Mouse (Mus musculus): Measurements from ENCODE around the gene Ttyh1. TPM values are rescaled to one million over a fixed set of nuclear protein-coding genes. Genes with fewer than 3 reads are reported as not detected.
A peak's percentile ranks its signal among the peaks of the same experiment; 100 is the strongest.

The Ttyh1 gene
- polyA plus RNA-seq, 1 experiment from 2014 or later = 66.6 TPM

DNA sequence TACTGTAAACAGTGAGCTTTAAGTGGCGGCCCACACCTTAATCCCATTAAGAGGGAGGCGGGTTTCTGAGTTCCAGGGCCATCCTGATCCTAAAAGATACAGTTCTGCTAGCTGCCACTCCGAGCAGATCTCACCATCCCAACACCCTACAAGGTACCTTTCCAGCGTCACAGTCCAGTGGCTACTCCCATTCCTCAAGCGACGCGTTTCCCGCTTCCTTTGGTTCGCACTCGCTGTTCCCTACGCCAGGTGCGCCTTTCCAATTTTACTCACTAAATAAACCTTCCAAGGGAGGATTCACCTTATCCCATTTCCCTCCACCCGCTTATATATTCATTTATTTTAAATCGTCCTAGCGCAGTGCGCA lies 17.2 kb downstream of the Ttyh1 start:
- no peak for DNase-seq (ENCODE audit: low spot score)

GRCm38 (mm10) chr7:4136771-4137531 lies 17.7 kb downstream of the Ttyh1 start, which contains the start of gene Leng8:
TSS of gene Leng8 (plus strand) at chr7:4137039.
- peak; percentile 98 for DNase-seq (ENCODE audit: low spot score)
- Histone ChIP-seq H3K9me3 (ENCODE audit: control insufficient read depth, low read length) (no peaks in the 10 kb centered on the region), H3K27me3 (ENCODE audit: control insufficient read depth, insufficient read depth, low read length) (no peaks in the 10 kb centered on the region), H3K4me2 (replicated peaks; ENCODE audit: low read depth, low read length) (peak within 1 kb of the TSS; percentile 78), H3K4me1 (replicated peaks; ENCODE audit: control insufficient read depth, insufficient read depth, low read length) (peaks cover 3% of the 10 kb centered on the region; the same call in 1 of the 2 replicates), H3K4me3 (ENCODE audit: low read depth, low read length) (peak within 1 kb of the TSS; percentile 50), H3K27ac (ENCODE audit: low read depth, low read length) (peak within 1 kb of the TSS; percentile 93), H3K36me3 (ENCODE audit: control insufficient read depth, insufficient read depth, low read length) (peaks cover 17% of the 10 kb centered on the region), H3K9ac (ENCODE audit: low read depth, low read length) (peak within 1 kb of the TSS; percentile 85)
- ATAC-seq (ENCODE audit: low FRiP score) = peak; percentile 99
- under 1% methylated on average over 69 of the region's 78 CpGs for WGBS

More for the DNA sequence above, 17.2 kb downstream of the Ttyh1 start:
- H3K4me1 ChIP-seq (replicated peaks; ENCODE audit: control insufficient read depth, insufficient read depth, low read length) = peaks cover 3% of the 10 kb centered on the region; the same call in 1 of the 2 replicates
- H3K27me3 ChIP-seq (ENCODE audit: control insufficient read depth, insufficient read depth, low read length) = no peaks in the 10 kb centered on the region
- peak overlapping the region; percentile 64 for H3K9ac ChIP-seq (ENCODE audit: low read depth, low read length)
- peaks cover 15% of the 10 kb centered on the region for H3K36me3 ChIP-seq (ENCODE audit: control insufficient read depth, insufficient read depth, low read length)
- H3K4me2 ChIP-seq (replicated peaks; ENCODE audit: low read depth, low read length) = peak overlapping the region; percentile 78
- peak overlapping the region; percentile 50 for H3K4me3 ChIP-seq (ENCODE audit: low read depth, low read length)
- ATAC-seq (ENCODE audit: low FRiP score) = peak; percentile 23
- peak overlapping the region; percentile 93 for H3K27ac ChIP-seq (ENCODE audit: low read depth, low read length)
- H3K9me3 ChIP-seq (ENCODE audit: control insufficient read depth, low read length) = no peaks in the 10 kb centered on the region
- WGBS = 0% methylated on average over 16 of the region's 16 CpGs

- WGBS = 47% methylated on average over 3 of the region's 3 CpGs
- Histone ChIP-seq H3K27ac (ENCODE audit: low read depth, low read length) (peak overlapping the region; percentile 93), H3K9ac (ENCODE audit: low read depth, low read length) (peak overlapping the region; percentile 85), H3K4me3 (ENCODE audit: low read depth, low read length) (peak overlapping the region; percentile 50), H3K4me1 (replicated peaks; ENCODE audit: control insufficient read depth, insufficient read depth, low read length) (peaks cover 3% of the 10 kb centered on the region; the same call in 1 of the 2 replicates), H3K36me3 (ENCODE audit: control insufficient read depth, insufficient read depth, low read length) (peaks cover 23% of the 10 kb centered on the region), H3K9me3 (ENCODE audit: control insufficient read depth, low read length) (no peaks in the 10 kb centered on the region), H3K27me3 (ENCODE audit: control insufficient read depth, insufficient read depth, low read length) (no peaks in the 10 kb centered on the region), H3K4me2 (replicated peaks; ENCODE audit: low read depth, low read length) (peak overlapping the region; percentile 78)
- ATAC-seq (ENCODE audit: low FRiP score) (no peak), DNase-seq (ENCODE audit: low spot score) (no peak)
Measured at GRCm38 (mm10) chr7:4137746-4138145, 18.5 kb downstream of the Ttyh1 start.

DNA sequence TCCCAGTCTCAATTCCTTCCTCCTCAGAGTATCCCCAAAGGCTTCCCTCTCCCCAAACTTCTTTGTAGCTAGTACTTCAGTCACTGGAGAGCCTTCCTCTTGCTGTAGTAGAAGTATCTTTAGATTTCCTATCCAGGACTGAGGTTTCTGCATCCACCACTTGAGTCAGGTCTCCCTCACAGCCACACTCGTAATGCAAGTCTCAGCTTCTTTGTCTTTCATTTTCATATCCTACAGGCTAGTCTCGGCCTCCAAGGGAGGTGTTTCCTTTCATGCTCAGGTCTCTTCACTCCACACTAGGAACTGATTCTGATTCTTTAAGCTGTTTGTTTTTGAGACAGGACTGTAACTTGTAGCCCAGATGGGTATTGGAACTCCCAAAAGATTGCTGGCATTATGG lies 19.0 kb downstream of the Ttyh1 start:
- no peak overlapping the region for H3K27ac ChIP-seq (ENCODE audit: low read depth, low read length)
- H3K4me2 ChIP-seq (replicated peaks; ENCODE audit: low read depth, low read length) = peak overlapping the region; percentile 78
- 88% methylated on average over 2 of the region's 2 CpGs for WGBS
- H3K4me1 ChIP-seq (replicated peaks; ENCODE audit: control insufficient read depth, insufficient read depth, low read length) = peaks cover 3% of the 10 kb centered on the region; the same call in 1 of the 2 replicates
- DNase-seq (ENCODE audit: low spot score) = no peak
- no peaks in the 10 kb centered on the region for H3K9me3 ChIP-seq (ENCODE audit: control insufficient read depth, low read length)
- no peak for ATAC-seq (ENCODE audit: low FRiP score)
- peak overlapping the region; percentile 50 for H3K4me3 ChIP-seq (ENCODE audit: low read depth, low read length)
- no peaks in the 10 kb centered on the region for H3K27me3 ChIP-seq (ENCODE audit: control insufficient read depth, insufficient read depth, low read length)
- peaks cover 26% of the 10 kb centered on the region for H3K36me3 ChIP-seq (ENCODE audit: control insufficient read depth, insufficient read depth, low read length)
- peak overlapping the region; percentile 85 for H3K9ac ChIP-seq (ENCODE audit: low read depth, low read length)

- H3K9ac ChIP-seq (ENCODE audit: low read depth, low read length) = no peak overlapping the region
- ATAC-seq (ENCODE audit: low FRiP score) (no peak), DNase-seq (ENCODE audit: low spot score) (no peak)
- peaks cover 31% of the 10 kb centered on the region for H3K36me3 ChIP-seq (ENCODE audit: control insufficient read depth, insufficient read depth, low read length)
- H3K27me3 ChIP-seq (ENCODE audit: control insufficient read depth, insufficient read depth, low read length) = no peaks in the 10 kb centered on the region
- peaks cover 3% of the 10 kb centered on the region; the same call in 1 of the 2 replicates for H3K4me1 ChIP-seq (replicated peaks; ENCODE audit: control insufficient read depth, insufficient read depth, low read length)
- no peak overlapping the region for H3K4me2 ChIP-seq (replicated peaks; ENCODE audit: low read depth, low read length)
- H3K4me3 ChIP-seq (ENCODE audit: low read depth, low read length) = no peak overlapping the region
- WGBS = 97% methylated on average over 7 of the region's 7 CpGs
- no peaks in the 10 kb centered on the region for H3K9me3 ChIP-seq (ENCODE audit: control insufficient read depth, low read length)
- H3K27ac ChIP-seq (ENCODE audit: low read depth, low read length) = no peak overlapping the region
Measured at GRCm38 (mm10) chr7:4138671-4139070, 19.5 kb downstream of the Ttyh1 start.

GRCm38 (mm10) chr7:4139391-4139790 lies 20.2 kb downstream of the Ttyh1 start:
- Histone ChIP-seq H3K9ac (ENCODE audit: low read depth, low read length) (no peak overlapping the region), H3K36me3 (ENCODE audit: control insufficient read depth, insufficient read depth, low read length) (peaks cover 36% of the 10 kb centered on the region), H3K4me2 (replicated peaks; ENCODE audit: low read depth, low read length) (no peak overlapping the region), H3K27me3 (ENCODE audit: control insufficient read depth, insufficient read depth, low read length) (no peaks in the 10 kb centered on the region), H3K4me3 (ENCODE audit: low read depth, low read length) (no peak overlapping the region), H3K27ac (ENCODE audit: low read depth, low read length) (no peak overlapping the region), H3K4me1 (replicated peaks; ENCODE audit: control insufficient read depth, insufficient read depth, low read length) (peaks cover 3% of the 10 kb centered on the region; the same call in 1 of the 2 replicates), H3K9me3 (ENCODE audit: control insufficient read depth, low read length) (no peaks in the 10 kb centered on the region)
- 95% methylated on average over 5 of the region's 5 CpGs for WGBS
- no peak for ATAC-seq (ENCODE audit: low FRiP score)
- no peak for DNase-seq (ENCODE audit: low spot score)

DNA sequence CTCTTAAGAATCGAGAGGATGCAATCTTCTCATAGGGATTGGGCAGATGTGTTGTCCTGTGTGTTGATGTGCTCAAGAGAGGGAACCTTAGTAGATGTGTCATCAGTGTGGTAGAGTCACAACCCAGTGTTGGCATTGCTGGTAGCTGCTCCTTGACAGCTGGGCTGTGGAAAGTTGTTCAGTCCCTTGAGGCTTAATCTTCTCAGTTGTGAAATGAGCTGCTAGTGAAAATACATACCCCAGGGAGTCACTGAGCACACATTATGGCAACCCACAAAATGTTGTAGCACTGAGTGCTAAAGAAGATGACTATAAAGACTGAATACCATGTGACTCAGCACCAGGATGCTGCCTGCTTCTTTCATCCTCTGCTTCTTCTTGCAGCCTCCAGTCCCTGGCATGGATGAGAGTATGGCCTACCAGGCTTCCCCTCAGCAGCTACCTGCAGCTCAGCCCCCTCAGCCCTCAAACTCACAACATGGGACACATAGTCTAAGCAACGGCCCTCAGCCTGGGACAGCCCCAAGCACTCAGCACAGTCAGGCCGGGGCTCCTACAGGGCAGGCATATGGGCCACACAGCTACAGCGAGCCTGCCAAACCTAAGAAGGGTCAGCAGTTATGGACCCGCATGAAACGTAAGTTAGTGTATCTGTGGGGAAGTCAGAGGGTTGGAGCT lies 22.6 kb downstream of the Ttyh1 start:
- Histone ChIP-seq H3K27ac (ENCODE audit: low read depth, low read length) (no peak overlapping the region), H3K4me3 (ENCODE audit: low read depth, low read length) (no peak overlapping the region), H3K36me3 (ENCODE audit: control insufficient read depth, insufficient read depth, low read length) (peaks cover 46% of the 10 kb centered on the region), H3K4me2 (replicated peaks; ENCODE audit: low read depth, low read length) (no peak overlapping the region), H3K9me3 (ENCODE audit: control insufficient read depth, low read length) (no peaks in the 10 kb centered on the region), H3K27me3 (ENCODE audit: control insufficient read depth, insufficient read depth, low read length) (no peaks in the 10 kb centered on the region), H3K4me1 (replicated peaks; ENCODE audit: control insufficient read depth, insufficient read depth, low read length) (peaks cover 3% of the 10 kb centered on the region; the same call in 1 of the 2 replicates), H3K9ac (ENCODE audit: low read depth, low read length) (no peak overlapping the region)
- DNase-seq (ENCODE audit: low spot score) = no peak
- ATAC-seq (ENCODE audit: low FRiP score) = no peak
- WGBS = 97% methylated on average over 6 of the region's 6 CpGs

GRCm38 (mm10) chr7:4142796-4143445 lies 23.7 kb downstream of the Ttyh1 start:
- Histone ChIP-seq H3K27ac (ENCODE audit: low read depth, low read length) (no peak overlapping the region), H3K4me3 (ENCODE audit: low read depth, low read length) (no peak overlapping the region), H3K27me3 (ENCODE audit: control insufficient read depth, insufficient read depth, low read length) (no peaks in the 10 kb centered on the region), H3K9me3 (ENCODE audit: control insufficient read depth, low read length) (no peaks in the 10 kb centered on the region), H3K36me3 (ENCODE audit: control insufficient read depth, insufficient read depth, low read length) (peaks cover 51% of the 10 kb centered on the region), H3K4me1 (replicated peaks; ENCODE audit: control insufficient read depth, insufficient read depth, low read length) (peaks cover 1% of the 10 kb centered on the region; the same call in 1 of the 2 replicates), H3K4me2 (replicated peaks; ENCODE audit: low read depth, low read length) (no peak overlapping the region), H3K9ac (ENCODE audit: low read depth, low read length) (no peak overlapping the region)
- 95% methylated on average over 10 of the region's 10 CpGs for WGBS
- DNase-seq (ENCODE audit: low spot score) (no peak), ATAC-seq (ENCODE audit: low FRiP score) (no peak)
